Comparison of ENCODE assay signal across 10 mouse cellular contexts in genomic region chr17:31841842-31842611, GRCm38 (mm10). TPM values are rescaled to one million over a fixed set of nuclear protein-coding genes. Genes with fewer than 3 reads are reported as not detected.
DNase-seq lines count a peak whose midpoint lies in the region; ATAC-seq and TF ChIP-seq lines count a peak whose summit lies in the region.
"Had no signal": no experiment of that assay in that cellular context is flagged by ENCODE, and none has a peak within 500 bp of the region (broad histone marks: within the 10 kb centered on the region; RNA-seq: fewer than 3 reads in every experiment).

No protein-coding gene starts in this region.

- H3K4me3 ChIP-seq in heart, embryonic 12.5 days: no peak overlapping the region
- no peak overlapping the region for H3K4me3 ChIP-seq in ES-E14 (ENCODE audit: insufficient read depth in 1 of 2, low read depth in 1 of 2, low read length in 2 of 2, poor library complexity in 1 of 2, severe bottlenecking in 1 of 2)
- no peak overlapping the region for H3K4me3 ChIP-seq in heart, embryonic 14.5 days (ENCODE audit: control insufficient read depth in 1 of 2, insufficient read depth in 1 of 2, low read depth in 1 of 2, low read length in 2 of 2)
- H3K4me3 ChIP-seq in forebrain, embryonic 16.5 days (replicated peaks; ENCODE audit: low read length): no peak overlapping the region
- H3K4me3 ChIP-seq: erythroblast, embryonic 14.5 days; limb, embryonic 12.5 days had no signal

- WGBS in heart, embryonic 12.5 days: 63% methylated on average over 18 of the region's 18 CpGs
- WGBS in heart, embryonic 14.5 days: 52% methylated on average over 18 of the region's 18 CpGs
- 75% methylated on average over 18 of the region's 18 CpGs for WGBS in forebrain, embryonic 16.5 days

- no peak overlapping the region for H3K27ac ChIP-seq in heart, embryonic 12.5 days (ENCODE audit: poor library complexity, severe bottlenecking)
- H3K27ac ChIP-seq in ES-E14 (ENCODE audit: insufficient read depth, low read depth, low read length, poor library complexity, severe bottlenecking): peak overlapping the region; percentile 71
- H3K27ac ChIP-seq in heart, embryonic 14.5 days (replicated peaks in 1 of 2; ENCODE audit: control insufficient read depth in 1 of 2, insufficient read depth in 1 of 2, low read depth in 2 of 2, low read length in 2 of 2): peak overlapping the region; percentile 6 to 7; a peak in 1 of 4 replicates
- no peak overlapping the region for H3K27ac ChIP-seq in forebrain, embryonic 16.5 days (ENCODE audit: low read length)
- H3K27ac ChIP-seq: limb, embryonic 12.5 days had no signal

- H3K9me3 ChIP-seq in heart, embryonic 12.5 days (replicated peaks): no peaks in the 10 kb centered on the region
- H3K9me3 ChIP-seq in ES-E14 (ENCODE audit: control insufficient read depth, insufficient read depth, low read depth, low read length): no peaks in the 10 kb centered on the region
- H3K9me3 ChIP-seq in heart, embryonic 14.5 days (ENCODE audit: control insufficient read depth, low read length): no peaks in the 10 kb centered on the region
- H3K9me3 ChIP-seq in forebrain, embryonic 16.5 days (ENCODE audit: control insufficient read depth, low read length): no peaks in the 10 kb centered on the region
- H3K9me3 ChIP-seq: limb, embryonic 12.5 days had no signal

- peaks cover 33% of the 10 kb centered on the region for H3K36me3 ChIP-seq in heart, embryonic 12.5 days
- peaks cover 26% of the 10 kb centered on the region for H3K36me3 ChIP-seq in ES-E14 (ENCODE audit: control insufficient read depth, insufficient read depth, low read length, poor library complexity, severe bottlenecking)
- peaks cover 35% of the 10 kb centered on the region for H3K36me3 ChIP-seq in heart, embryonic 14.5 days (ENCODE audit: control insufficient read depth, insufficient read depth, low read length)
- peaks cover 29% of the 10 kb centered on the region for H3K36me3 ChIP-seq in forebrain, embryonic 16.5 days (ENCODE audit: control insufficient read depth, insufficient read depth)

- H3K27me3 ChIP-seq in heart, embryonic 12.5 days (replicated peaks): no peaks in the 10 kb centered on the region
- no peaks in the 10 kb centered on the region for H3K27me3 ChIP-seq in heart, embryonic 14.5 days (ENCODE audit: control insufficient read depth, insufficient read depth, low read length)
- H3K27me3 ChIP-seq in forebrain, embryonic 16.5 days (replicated peaks; ENCODE audit: control insufficient read depth, insufficient read depth, low read length): no peaks in the 10 kb centered on the region
- H3K27me3 ChIP-seq: limb, embryonic 12.5 days had no signal

- no peak overlapping the region for H3K4me2 ChIP-seq in heart, embryonic 12.5 days
- H3K4me2 ChIP-seq in heart, embryonic 14.5 days (ENCODE audit: low read length): no peak overlapping the region
- H3K4me2 ChIP-seq in forebrain, embryonic 16.5 days (ENCODE audit: low read length): no peak overlapping the region
- H3K4me2 ChIP-seq: limb, embryonic 12.5 days had no signal

- DNase-seq in heart, adult 18-20 months: peak; percentile 79 to 80
- DNase-seq in ES-E14 (ENCODE audit: low read depth, low spot score): no peak
- DNase-seq in lung, postnatal 25 days (ENCODE audit: low spot score): peak; percentile 91
- DNase-seq in thymus, postnatal 0 days (ENCODE audit: low spot score): no peak
- no peak for DNase-seq in cerebellum, postnatal 36 days

- no peak for ATAC-seq in heart, embryonic 12.5 days (ENCODE audit: insufficient number of reproducible peaks, low FRiP score)
- ATAC-seq in heart, embryonic 14.5 days (ENCODE audit: insufficient number of reproducible peaks, insufficient read depth, low FRiP score, low read depth): no peak; the same call in 1 of the 2 replicates
- ATAC-seq in forebrain, embryonic 16.5 days: no peak

- no peak overlapping the region for H3K9ac ChIP-seq in heart, embryonic 12.5 days
- no peak overlapping the region; the same call in 1 of the 2 replicates for H3K9ac ChIP-seq in ES-E14 (ENCODE audit: insufficient read depth, low read depth, low read length, poor library complexity, severe bottlenecking)
- no peak overlapping the region for H3K9ac ChIP-seq in heart, embryonic 14.5 days (ENCODE audit: low read length)
- H3K9ac ChIP-seq in forebrain, embryonic 16.5 days (replicated peaks; ENCODE audit: low read depth, low read length): no peak overlapping the region
- H3K9ac ChIP-seq: limb, embryonic 12.5 days had no signal

- in situ Hi-C loops in ES-E14 (cut with MboI; ENCODE audit: low sequenced_read_pairs in 2 of 2, unreplicated experiment in 2 of 2): no loop called here

- H3K4me1 ChIP-seq in heart, embryonic 12.5 days (replicated peaks): peaks cover 33% of the 10 kb centered on the region
- H3K4me1 ChIP-seq in ES-E14 (ENCODE audit: control insufficient read depth in 2 of 2, insufficient read depth in 2 of 2, low read length in 2 of 2, poor library complexity in 1 of 2): peaks cover 4 to 24% of the 10 kb centered on the region in 2 experiments; a peak in 3 of 4 replicates
- peaks cover 25 to 29% of the 10 kb centered on the region in 2 experiments for H3K4me1 ChIP-seq in heart, embryonic 14.5 days (ENCODE audit: control insufficient read depth in 2 of 2, insufficient read depth in 2 of 2, low read length in 2 of 2)
- no peaks in the 10 kb centered on the region for H3K4me1 ChIP-seq in forebrain, embryonic 16.5 days (replicated peaks; ENCODE audit: control insufficient read depth, insufficient read depth, low read length)

TF ChIP-seq in ES-E14, 5 proteins besides CTCF, POLR2A, EP300 and RAD21:
- TF ChIP-seq HCFC1 (IDR thresholded peaks at IDR 0.05; ENCODE audit: borderline replicate concordance, insufficient read depth, low read length): no peak

RNA-seq across cellular contexts. Expression of gene Sik1, which starts 13.6 kb away (rescaled TPM):
- 10 to 100 TPM; 50.5 to 54.1 TPM for total RNA-seq in heart, adult 18-20 months (2021)
- polyA plus RNA-seq in heart, embryonic 12.5 days (2016; fragmentation: Nextera tagmentation; extraction: Ambion mirVana): 23.3 and 24.3 TPM in 2 replicates
- total RNA-seq in ES-E14 (2012; rRNA removed): 35.0 and 41.2 TPM in 2 replicates
- 16.6 and 20.3 TPM in 2 replicates for polyA plus RNA-seq in heart, embryonic 14.5 days (2014; fragmentation: Nextera tagmentation; extraction: Ambion mirVana)
- 12.4 and 14.2 TPM in 2 replicates for polyA plus RNA-seq in thymus, postnatal 0 days (2015; fragmentation: Nextera tagmentation; extraction: Ambion mirVana)
- polyA plus RNA-seq in forebrain, embryonic 16.5 days (2015; fragmentation: Nextera tagmentation; extraction: Ambion mirVana): 19.9 and 20.1 TPM in 2 replicates

Comparison
In these comparisons a context has a peak if more than half of its experiments do, and no peak if none do; other contexts are left out.
1. H3K27ac ChIP-seq: peak in ES-E14 (single experiment) and heart, embryonic 14.5 days (2 of 2); none in heart, embryonic 12.5 days (single experiment) and forebrain, embryonic 16.5 days (single experiment).
2. DNase-seq: peak in heart, adult 18-20 months (2 of 2) and lung, postnatal 25 days (single experiment); none in ES-E14 (single experiment), thymus, postnatal 0 days (single experiment) and cerebellum, postnatal 36 days (0 of 2).